Mouse (Mus musculus): ENCODE measurements around the gene Slc25a4. TPM values are rescaled to one million over a fixed set of nuclear protein-coding genes. Genes with fewer than 3 reads are reported as not detected.

Gene Slc25a4
- 123 TPM for polyA plus RNA-seq (2017; shearing (Covaris generic))

DNA sequence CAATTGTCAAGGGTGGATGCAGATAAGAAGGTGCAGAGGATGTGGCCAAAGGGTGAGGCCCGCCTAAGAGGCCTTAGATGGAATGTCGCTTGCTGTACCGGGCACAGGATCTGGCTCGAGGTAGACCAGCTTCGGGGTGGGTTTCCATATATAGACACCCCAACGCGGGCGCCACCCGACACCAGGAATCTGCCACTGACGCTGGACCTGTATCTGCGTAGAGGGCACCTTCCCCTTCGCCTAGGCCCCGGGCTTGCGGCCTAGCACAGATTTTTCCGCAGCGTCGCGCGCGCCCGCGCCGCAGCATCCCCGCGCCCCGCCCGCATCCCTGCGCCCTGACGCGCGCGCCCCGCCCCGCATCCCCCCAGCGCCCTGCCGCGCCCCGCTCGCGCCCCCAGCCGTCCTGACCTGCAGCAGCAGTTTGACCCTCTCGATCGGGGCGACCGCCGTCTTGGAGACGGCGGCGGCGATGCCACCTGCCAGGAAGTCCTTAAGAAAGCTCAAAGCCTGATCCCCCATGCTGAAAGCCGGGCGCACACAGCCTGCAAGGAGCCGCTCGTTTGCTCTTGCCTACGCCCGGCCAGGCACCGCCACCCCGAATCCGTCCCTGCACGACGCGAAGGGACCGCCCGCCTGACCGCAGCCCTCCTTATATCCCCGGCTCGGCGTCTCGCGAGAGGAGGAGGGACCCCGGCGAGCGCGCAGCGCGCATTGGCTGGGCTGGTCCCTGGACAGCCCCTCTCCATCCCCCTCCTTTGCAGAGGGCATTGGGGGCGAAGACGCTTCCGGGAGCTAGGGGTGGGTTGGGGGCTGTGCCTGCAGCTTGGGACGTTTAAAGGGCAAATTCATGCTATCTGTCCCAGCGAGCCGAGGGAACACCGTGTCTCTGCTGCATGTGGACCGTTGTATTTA, at the start of gene Slc25a4:
Gene Slc25a4 (minus strand): TSS at position 881 of the 912 bp plus-strand sequence.

Other genes with a start within 250 kb of the Slc25a4 start
- 2.7 TPM for gene 1700029J07Rik, start 236.0 kb downstream of the Slc25a4 start, polyA plus RNA-seq (2017; shearing (Covaris generic))
- gene Ufsp2, start 235.8 kb downstream of the Slc25a4 start, polyA plus RNA-seq (2017; shearing (Covaris generic)) = 50.6 TPM
- gene Lrp2bp, start 212.0 kb downstream of the Slc25a4 start, polyA plus RNA-seq (2017; shearing (Covaris generic)) = 0.56 TPM
- 24.3 TPM for gene Ankrd37, start 205.6 kb downstream of the Slc25a4 start, polyA plus RNA-seq (2017; shearing (Covaris generic))
- gene Cfap97, start 59.5 kb downstream of the Slc25a4 start, polyA plus RNA-seq (2017; shearing (Covaris generic)) = 35.6 TPM
- gene Snx25, start 59.1 kb downstream of the Slc25a4 start, polyA plus RNA-seq (2017; shearing (Covaris generic)) = 5.7 TPM
- gene Helt, start 83.4 kb upstream of the Slc25a4 start, polyA plus RNA-seq (2017; shearing (Covaris generic)) = not detected

Measured in activated CD4-positive, CD25-positive, alpha-beta regulatory T cell, adult 9 weeks (primary cell).